Mouse (Mus musculus) G1E (cell line): ENCODE measurements around the gene Mtrex. TPM values are rescaled to one million over a fixed set of nuclear protein-coding genes. Genes with fewer than 3 reads are reported as not detected.

Experiments used
- ATAC-seq: 2 replicates; pipeline ENCODE4 v1.8.0; 2016; ENCODE audit warnings: mild to moderate bottlenecking; ENCODE audit not compliant: insufficient number of reproducible peaks, poor library complexity, low FRiP score, severe bottlenecking; ENCODE audit errors: extremely low read depth
- DNase-seq: peaks from one replicate; pipeline ENCODE4 v3.0.0; 2012; ENCODE audit warnings: low spot score
- H3K27me3 ChIP-seq: 2 replicates; pipeline ENCODE4 v1.6.1; 2012; ENCODE audit warnings: mild to moderate bottlenecking, low read length, inconsistent platforms; ENCODE audit not compliant: insufficient read depth
- H3K36me3 ChIP-seq: replicated peaks from 2 replicates; pipeline ENCODE3; 2012; ENCODE audit warnings: mild to moderate bottlenecking, inconsistent platforms
- H3K4me1 ChIP-seq: 2 replicates; pipeline ENCODE4 v1.6.1; 2012; ENCODE audit warnings: low read depth, low read length, inconsistent platforms, mixed read lengths; ENCODE audit not compliant: insufficient read depth
- H3K4me3 ChIP-seq: 2 replicates; pipeline ENCODE4 v1.5.1; 2012; ENCODE audit warnings: low read depth, mild to moderate bottlenecking, inconsistent platforms, low read length, moderate library complexity, mixed read lengths
- H3K9me3 ChIP-seq: replicated peaks from 2 replicates; pipeline ENCODE4 v1.6.1; 2012; ENCODE audit warnings: inconsistent platforms
- CTCF ChIP-seq: IDR thresholded peaks from 2 replicates; pipeline ENCODE4 v1.5.1; 2012; ENCODE audit warnings: low read depth, low read length, inconsistent platforms, mixed read lengths
- GATA1 ChIP-seq: IDR thresholded peaks from 2 replicates; pipeline ENCODE4 v1.6.1; 2012; ENCODE audit warnings: borderline replicate concordance, low read length, inconsistent platforms, mixed read lengths
- GATA2 ChIP-seq: IDR thresholded peaks from 2 replicates; pipeline ENCODE4 v1.6.1; 2012; ENCODE audit warnings: low read depth, low read length, inconsistent platforms, borderline replicate concordance
- POLR2AphosphoS5 ChIP-seq: IDR thresholded peaks from 2 replicates; pipeline ENCODE4 v1.6.1; 2012; ENCODE audit warnings: low read depth, low read length, inconsistent platforms; ENCODE audit not compliant: insufficient replicate concordance
- TAL1 ChIP-seq: conservative IDR thresholded peaks from 2 replicates; pipeline ENCODE4 v1.6.1; 2012; ENCODE audit warnings: low read depth, low read length, inconsistent platforms, mixed read lengths
- polyA plus RNA-seq: library from polyadenylated mRNA; stranded (reverse); fragments of >175 nt; gene quantifications from 2 replicates; pipeline ENCODE4 v1.2.3, GENCODE M21; 2012
- total RNA-seq, 2 experiments: library from RNA; stranded (forward) in 1 of 2; stranded (reverse) in 1 of 2; fragments of 200-1000 nt in 1 of 2; fragments of >200 nt in 1 of 2; fragmentation: Nextera tagmentation in 1 of 2; gene quantifications; 2 replicates each; pipeline ENCODE4 v1.2.3; 2014 to 2017

The Mtrex gene
- total and polyA plus RNA-seq, 3 experiments: 4.7 to 84.7 (median 71.1) TPM

DNA sequence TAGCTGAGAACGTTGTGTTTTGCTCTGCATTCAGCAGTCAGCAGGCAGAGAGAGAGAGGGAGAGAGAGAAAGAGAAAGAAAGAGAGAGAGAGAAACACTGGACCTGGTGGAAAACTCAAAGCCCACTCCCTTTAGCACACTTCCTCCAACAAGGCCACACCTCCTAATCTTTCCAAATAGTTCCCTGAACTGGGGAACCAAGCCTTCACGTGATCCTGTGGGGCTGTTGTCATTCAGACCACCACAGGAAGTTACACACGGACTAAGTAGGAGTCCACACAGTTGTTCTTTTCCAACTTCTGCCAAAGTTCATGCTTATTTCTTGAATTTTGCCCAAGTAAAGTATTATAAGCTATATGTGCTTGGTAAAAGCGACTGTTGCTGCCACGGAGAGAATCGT, 18.7 kb upstream of the Mtrex start:
- no peaks in the 10 kb centered on the region for H3K27me3 ChIP-seq
- H3K36me3 ChIP-seq: peaks cover 90% of the 10 kb centered on the region
- ATAC-seq (no peak), DNase-seq (no peak)
- H3K9me3 ChIP-seq: no peaks in the 10 kb centered on the region
- TF ChIP-seq GATA1 (no peak), TAL1 (no peak), POLR2AphosphoS5 (no peak), CTCF (no peak), GATA2 (no peak)
- peaks cover 7% of the 10 kb centered on the region; the same call in 1 of the 2 replicates for H3K4me1 ChIP-seq
- no peak overlapping the region for H3K4me3 ChIP-seq

DNA sequence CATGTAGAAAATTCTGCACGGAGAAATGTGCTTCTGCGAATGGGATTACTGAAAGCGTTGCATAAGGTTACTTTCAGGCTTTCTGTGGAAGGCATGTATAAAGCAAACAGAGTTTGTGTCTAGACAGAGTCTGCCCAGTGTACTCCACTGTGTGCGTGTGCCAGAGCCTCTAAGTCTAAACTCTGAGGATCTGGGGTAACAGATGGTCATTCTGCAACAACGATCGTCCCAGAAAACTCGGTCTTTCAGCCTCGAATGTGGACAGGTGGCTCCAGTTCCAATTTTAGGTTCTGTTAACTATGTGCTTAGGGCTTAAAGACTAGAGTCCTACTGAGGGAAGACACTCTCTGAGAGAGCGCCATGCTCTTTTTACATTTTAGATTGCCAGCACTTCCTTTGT, 18.1 kb upstream of the Mtrex start:
- no peaks in the 10 kb centered on the region for H3K27me3 ChIP-seq
- peaks cover 89% of the 10 kb centered on the region for H3K36me3 ChIP-seq
- no peaks in the 10 kb centered on the region for H3K9me3 ChIP-seq
- peaks cover 7% of the 10 kb centered on the region; the same call in 1 of the 2 replicates for H3K4me1 ChIP-seq
- TF ChIP-seq GATA2 (no peak), GATA1 (no peak), CTCF (no peak)
- ATAC-seq: no peak
- H3K4me3 ChIP-seq: no peak overlapping the region
- DNase-seq: no peak

DNA sequence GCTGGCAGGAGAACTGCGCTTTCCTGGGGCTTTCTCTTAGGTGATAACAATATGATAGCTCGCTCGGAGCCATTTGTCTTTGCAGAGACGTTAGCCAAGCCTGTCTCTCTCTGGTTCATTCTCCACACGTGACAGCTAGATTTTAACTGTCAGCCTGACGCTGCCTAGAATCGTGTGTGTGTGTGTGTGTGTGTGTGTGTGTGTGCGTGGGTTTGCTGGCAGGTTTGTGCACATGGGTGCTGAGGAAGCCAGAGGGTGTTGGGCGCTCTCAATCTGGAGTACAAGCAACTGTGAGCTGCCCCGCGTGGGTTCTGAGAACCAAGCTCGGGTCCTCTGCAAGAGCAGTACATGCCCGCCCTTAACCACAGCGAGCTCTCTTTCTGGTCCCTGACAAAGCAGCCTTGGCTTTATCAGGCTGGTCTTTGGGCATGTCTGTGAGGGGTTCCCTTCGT, 14.7 kb upstream of the Mtrex start:
- DNase-seq (no peak), ATAC-seq (no peak)
- Histone ChIP-seq H3K36me3 (peaks cover 88% of the 10 kb centered on the region), H3K27me3 (no peaks in the 10 kb centered on the region), H3K9me3 (no peaks in the 10 kb centered on the region), H3K4me1 (peaks cover 5% of the 10 kb centered on the region; the same call in 1 of the 2 replicates), H3K4me3 (no peak overlapping the region)
- no peak for TF ChIP-seq GATA2
- TF ChIP-seq TAL1: no peak

DNA sequence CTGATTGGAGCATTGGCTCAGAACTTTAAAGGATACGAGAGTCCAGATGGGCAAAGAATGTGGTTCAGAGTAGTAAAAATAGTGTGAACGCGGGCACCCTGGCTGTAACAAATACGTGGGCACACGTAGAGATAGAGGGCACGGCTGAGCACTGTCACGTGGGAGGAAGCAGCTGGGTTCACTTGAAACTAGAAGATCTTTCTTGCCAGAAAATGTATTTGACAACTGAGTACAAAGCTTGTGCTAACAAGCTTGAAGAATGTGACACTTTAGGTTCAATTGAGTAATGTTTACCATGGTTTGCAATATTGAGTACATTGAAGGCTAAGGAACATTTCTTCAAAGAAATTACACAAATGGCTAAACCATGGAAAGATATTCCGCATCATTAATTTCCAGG, 10.9 kb upstream of the Mtrex start:
- H3K4me1 ChIP-seq: peaks cover 5% of the 10 kb centered on the region; the same call in 1 of the 2 replicates
- H3K27me3 ChIP-seq: no peaks in the 10 kb centered on the region
- no peak overlapping the region for H3K4me3 ChIP-seq
- TF ChIP-seq TAL1 (no peak), POLR2AphosphoS5 (no peak), GATA2 (no peak), GATA1 (no peak), CTCF (no peak)
- ATAC-seq (no peak), DNase-seq (no peak)
- peaks cover 86% of the 10 kb centered on the region for H3K36me3 ChIP-seq
- H3K9me3 ChIP-seq: no peaks in the 10 kb centered on the region

DNA sequence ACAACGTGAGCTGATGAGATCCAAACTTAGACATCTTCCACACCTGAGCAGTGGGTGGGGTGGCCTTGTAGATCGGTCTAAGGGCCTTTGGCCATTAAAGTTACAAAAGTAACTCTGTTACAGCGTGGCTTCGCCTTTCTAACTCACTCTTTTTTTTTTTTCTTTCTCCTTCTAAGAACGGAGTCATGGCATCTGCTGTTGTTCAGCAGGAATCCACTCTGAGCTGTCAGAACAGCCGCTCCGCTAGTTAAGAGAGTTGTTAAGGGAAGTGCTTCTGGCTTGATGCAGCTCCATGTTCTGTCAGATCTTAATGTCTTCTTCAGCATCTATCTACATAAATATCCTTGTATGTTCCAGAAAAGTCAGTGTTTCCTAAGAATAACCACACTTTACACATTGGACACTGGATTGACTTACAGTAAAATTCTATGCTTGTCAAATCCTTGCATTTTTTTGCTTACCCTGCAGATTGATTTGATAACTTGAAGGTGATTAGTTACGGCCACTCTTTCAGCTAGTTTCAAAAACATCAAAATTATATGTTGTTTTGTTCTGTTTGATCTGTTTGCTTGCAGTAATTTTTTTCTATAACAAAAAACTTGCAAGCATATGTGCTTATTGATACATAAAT, 955 bp upstream of the Mtrex start:
- H3K36me3 ChIP-seq: peaks cover 57% of the 10 kb centered on the region
- DNase-seq: peak; percentile 18
- peaks cover 24% of the 10 kb centered on the region for H3K4me1 ChIP-seq
- no peak for ATAC-seq
- H3K9me3 ChIP-seq: no peaks in the 10 kb centered on the region
- H3K4me3 ChIP-seq: peak overlapping the region; percentile 90
- no peaks in the 10 kb centered on the region for H3K27me3 ChIP-seq
- TF ChIP-seq GATA2 (no peak), GATA1 (no peak), TAL1 (no peak), POLR2AphosphoS5 (no peak), CTCF (no peak)

DNA sequence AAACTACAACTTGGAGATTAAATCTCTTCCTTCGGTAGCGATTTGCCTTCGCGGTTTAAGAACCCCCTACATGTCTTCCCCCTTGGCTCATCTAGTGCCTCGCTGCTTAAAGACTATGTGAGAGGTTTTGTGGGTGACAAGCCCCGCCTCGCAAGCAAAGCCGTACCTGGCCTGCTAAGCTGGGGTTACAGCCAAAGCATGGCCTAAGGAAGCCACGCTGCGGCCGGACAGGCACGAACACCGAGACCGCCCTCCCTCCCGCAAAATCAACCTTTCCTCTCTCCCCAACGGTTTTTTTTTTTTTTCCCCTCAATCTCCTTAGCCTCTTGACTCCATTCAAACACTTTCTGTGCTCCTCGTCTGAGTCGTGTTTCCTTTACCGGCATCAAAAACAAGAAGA, 402 bp downstream of the Mtrex start:
- DNase-seq: peak; percentile 60
- Histone ChIP-seq H3K4me1 (peaks cover 29% of the 10 kb centered on the region), H3K27me3 (no peaks in the 10 kb centered on the region), H3K4me3 (peak overlapping the region; percentile 90), H3K9me3 (no peaks in the 10 kb centered on the region), H3K36me3 (peaks cover 52% of the 10 kb centered on the region)
- TF ChIP-seq CTCF (no peak), GATA2 (no peak), POLR2AphosphoS5 (no peak), TAL1 (no peak), GATA1 (no peak)
- ATAC-seq: 0 out of 2 replicates have a peak, but pooled peaks have one; percentile 16

DNA sequence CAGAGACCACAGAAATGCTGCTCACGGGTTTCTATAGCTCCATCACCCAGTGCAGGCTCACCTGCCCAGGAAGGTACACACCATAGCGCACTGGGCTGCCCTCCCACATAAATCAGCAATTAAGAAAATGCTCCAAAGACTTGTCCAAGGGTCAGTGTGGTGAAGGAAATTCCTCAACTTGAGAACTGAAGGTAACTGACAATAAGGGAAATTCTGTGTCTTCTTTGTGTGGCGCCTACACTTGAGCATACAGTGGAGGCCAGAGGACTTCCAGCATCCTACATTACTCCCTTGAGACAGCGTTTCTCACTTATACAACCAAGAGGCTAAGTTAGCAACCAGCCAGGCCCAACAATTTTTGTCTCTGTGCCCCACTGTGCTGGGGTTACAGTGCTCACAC, 1.2 kb downstream of the Mtrex start:
- no peak for ATAC-seq
- Histone ChIP-seq H3K4me1 (peaks cover 29% of the 10 kb centered on the region), H3K27me3 (no peaks in the 10 kb centered on the region), H3K36me3 (peaks cover 51% of the 10 kb centered on the region), H3K4me3 (peak overlapping the region; percentile 90), H3K9me3 (no peaks in the 10 kb centered on the region)
- no peak for TF ChIP-seq GATA2
- TF ChIP-seq TAL1: no peak
- TF ChIP-seq CTCF: no peak
- TF ChIP-seq POLR2AphosphoS5: no peak
- no peak for TF ChIP-seq GATA1
- DNase-seq: no peak
